Mouse (Mus musculus) forebrain, embryonic 16.5 days (tissue): Measurements from ENCODE around the gene Fkbpl. TPM values are rescaled to one million over a fixed set of nuclear protein-coding genes. Genes with fewer than 3 reads are reported as not detected.

Experiments used
- ATAC-seq: fragments of 200-750 bp; cut with Nextera tagmentation; 2 replicates; pipeline ENCODE4 v1.8.0; 2017; ENCODE audit warnings: mild to moderate bottlenecking, moderate library complexity
- H3K27ac ChIP-seq: fragments of 300-500 bp; sonication (generic); 2 replicates; pipeline ENCODE4 v1.5.1; 2014; ENCODE audit warnings: low read length, control low read depth
- H3K27me3 ChIP-seq: fragments of 300-500 bp; sonication (generic); replicated peaks from 2 replicates; pipeline ENCODE4 v1.6.1; 2014; ENCODE audit warnings: low read length; ENCODE audit not compliant: control insufficient read depth, insufficient read depth
- H3K36me3 ChIP-seq: fragments of 300-500 bp; sonication (generic); 2 replicates; pipeline ENCODE4 v1.6.1; 2014; ENCODE audit not compliant: control insufficient read depth, insufficient read depth
- H3K4me1 ChIP-seq: fragments of 300-500 bp; sonication (generic); replicated peaks from 2 replicates; pipeline ENCODE4 v1.6.1; 2014; ENCODE audit warnings: low read length; ENCODE audit not compliant: control insufficient read depth, insufficient read depth
- H3K4me2 ChIP-seq: fragments of 300-500 bp; sonication (generic); 2 replicates; pipeline ENCODE4 v1.6.1; 2014; ENCODE audit warnings: mild to moderate bottlenecking, low read length, control low read depth
- H3K4me3 ChIP-seq: fragments of 300-500 bp; sonication (generic); replicated peaks from 2 replicates; pipeline ENCODE4 v1.5.1; 2014; ENCODE audit warnings: mild to moderate bottlenecking, low read length, control low read depth
- H3K9ac ChIP-seq: fragments of 300-500 bp; sonication (generic); replicated peaks from 2 replicates; pipeline ENCODE4 v1.6.1; 2014; ENCODE audit warnings: low read depth, low read length, control low read depth
- H3K9me3 ChIP-seq: fragments of 300-500 bp; sonication (generic); 2 replicates; pipeline ENCODE4 v1.6.1; 2016; ENCODE audit warnings: low read length; ENCODE audit not compliant: control insufficient read depth
- WGBS: fragments of 180-500 bp; shearing (Covaris S2); extraction: QIAGEN DNeasy Blood & Tissue Kit; methylation state at CpG from one replicate; pipeline ENCODE4 v1.1.7; 2014; 5-methylcytosine and 5-hydroxymethylcytosine counted together
- polyA plus RNA-seq: library from polyadenylated mRNA; unstranded; fragments of >200 nt; fragmentation: Nextera tagmentation; extraction: Ambion mirVana; gene quantifications from 2 replicates; pipeline ENCODE4 v1.2.1, GENCODE M21; 2015

The Fkbpl gene
- polyA plus RNA-seq, 1 experiment from 2014 or later = 16.7 TPM

- Histone ChIP-seq H3K27ac (no peak overlapping the region), H3K27me3 (peaks cover 3% of the 10 kb centered on the region), H3K4me3 (no peak overlapping the region), H3K4me2 (no peak overlapping the region), H3K4me1 (peaks cover 34% of the 10 kb centered on the region), H3K9me3 (no peaks in the 10 kb centered on the region), H3K9ac (no peak overlapping the region), H3K36me3 (peaks cover 5% of the 10 kb centered on the region; the same call in 1 of the 2 replicates)
- no peak for ATAC-seq
- WGBS = 95% methylated on average over 3 of the region's 3 CpGs
Observed at GRCm38 (mm10) chr17:34624981-34625380, 19.6 kb upstream of the Fkbpl start.

- Histone ChIP-seq H3K4me1 (peaks cover 46% of the 10 kb centered on the region), H3K36me3 (peaks cover 5% of the 10 kb centered on the region; the same call in 1 of the 2 replicates)
- WGBS = 49% methylated on average over 16 of the region's 16 CpGs
Observed at GRCm38 (mm10) chr17:34626062-34626772, 18.3 kb upstream of the Fkbpl start.

GRCm38 (mm10) chr17:34626773-34627092, 17.8 kb upstream of the Fkbpl start:
- Histone ChIP-seq H3K27ac (peak overlapping the region; percentile 82), H3K36me3 (peaks cover 5% of the 10 kb centered on the region; the same call in 1 of the 2 replicates), H3K27me3 (peaks cover 15% of the 10 kb centered on the region), H3K4me2 (peak overlapping the region; percentile 89), H3K4me1 (peaks cover 51% of the 10 kb centered on the region), H3K4me3 (peak overlapping the region; percentile 69), H3K9ac (peak overlapping the region; percentile 65), H3K9me3 (no peaks in the 10 kb centered on the region)
- 0% methylated on average over 18 of the region's 18 CpGs for whole genome bisulfite sequencing
- peak; percentile 29 for ATAC-seq

More at GRCm38 (mm10) chr17:34626062-34626772, 18.3 kb upstream of the Fkbpl start:
- no peak for ATAC-seq
- Histone ChIP-seq H3K27ac (peak overlapping the region; percentile 82; the same call in 1 of the 2 replicates), H3K4me3 (peak overlapping the region; percentile 69), H3K27me3 (peaks cover 10% of the 10 kb centered on the region), H3K4me2 (peak overlapping the region; percentile 89), H3K9me3 (no peaks in the 10 kb centered on the region), H3K9ac (peak overlapping the region; percentile 65)

GRCm38 (mm10) chr17:34627093-34627942, 17.2 kb upstream of the Fkbpl start:
- peak; percentile 76 for ATAC-seq
- peaks cover 57% of the 10 kb centered on the region for H3K4me1 ChIP-seq

GRCm38 (mm10) chr17:34627943-34628643, 16.5 kb upstream of the Fkbpl start, which contains the start of gene Ppt2:
Gene Ppt2, minus strand, starts transcription at chr17:34628510.
- Histone ChIP-seq H3K4me2 (peak within 1 kb of the TSS; percentile 89), H3K27me3 (peaks cover 16% of the 10 kb centered on the region), H3K4me1 (peaks cover 60% of the 10 kb centered on the region), H3K36me3 (no peaks in the 10 kb centered on the region; the same call in 1 of the 2 replicates), H3K9me3 (no peaks in the 10 kb centered on the region), H3K4me3 (peak within 1 kb of the TSS; percentile 69), H3K9ac (peak within 1 kb of the TSS; percentile 65), H3K27ac (peak within 1 kb of the TSS; percentile 82)
- ATAC-seq = no peak
- WGBS = 6% methylated on average over 29 of the region's 29 CpGs

More at GRCm38 (mm10) chr17:34627093-34627942, 17.2 kb upstream of the Fkbpl start:
- peak overlapping the region; percentile 69 for H3K4me3 ChIP-seq
- peak overlapping the region; percentile 65 for H3K9ac ChIP-seq
- H3K36me3 ChIP-seq = peaks cover 5% of the 10 kb centered on the region; the same call in 1 of the 2 replicates
- H3K27ac ChIP-seq = peak overlapping the region; percentile 82
- peaks cover 16% of the 10 kb centered on the region for H3K27me3 ChIP-seq
- peak overlapping the region; percentile 89 for H3K4me2 ChIP-seq
- under 1% methylated on average over 39 of the region's 45 CpGs for WGBS
- no peaks in the 10 kb centered on the region for H3K9me3 ChIP-seq

GRCm38 (mm10) chr17:34628644-34628967, 16.0 kb upstream of the Fkbpl start:
- H3K9ac ChIP-seq = no peak overlapping the region; the same call in 1 of the 2 replicates
- peaks cover 60% of the 10 kb centered on the region for H3K4me1 ChIP-seq
- H3K9me3 ChIP-seq = no peaks in the 10 kb centered on the region
- H3K36me3 ChIP-seq = no peaks in the 10 kb centered on the region
- H3K4me2 ChIP-seq = peak overlapping the region; percentile 89
- H3K4me3 ChIP-seq = peak overlapping the region; percentile 69
- 24% methylated on average over 5 of the region's 5 CpGs for WGBS
- ATAC-seq = no peak
- H3K27ac ChIP-seq = peak overlapping the region; percentile 55
- peaks cover 16% of the 10 kb centered on the region for H3K27me3 ChIP-seq

GRCm38 (mm10) chr17:34629221-34629751, 15.3 kb upstream of the Fkbpl start, which contains the start of gene Prrt1:
Gene Prrt1, plus strand, starts transcription at chr17:34629533.
- peak; percentile 44 for ATAC-seq
- peak within 1 kb of the TSS; percentile 55 for H3K27ac ChIP-seq
- H3K4me1 ChIP-seq = peaks cover 60% of the 10 kb centered on the region
- H3K4me2 ChIP-seq = peak within 1 kb of the TSS; percentile 89
- WGBS = 2% methylated on average over 15 of the region's 16 CpGs
- no peaks in the 10 kb centered on the region for H3K9me3 ChIP-seq
- H3K4me3 ChIP-seq = peak within 1 kb of the TSS; percentile 69
- H3K9ac ChIP-seq = peak within 1 kb of the TSS; percentile 65
- peaks cover 16% of the 10 kb centered on the region for H3K27me3 ChIP-seq
- H3K36me3 ChIP-seq = no peaks in the 10 kb centered on the region

GRCm38 (mm10) chr17:34629796-34630603, 14.6 kb upstream of the Fkbpl start:
- no peak for ATAC-seq

More at GRCm38 (mm10) chr17:34629796-34630603, 14.6 kb upstream of the Fkbpl start:
- Histone ChIP-seq H3K27ac (no peak overlapping the region; the same call in 1 of the 2 replicates), H3K4me2 (peak overlapping the region; percentile 89), H3K9me3 (no peaks in the 10 kb centered on the region), H3K4me1 (peaks cover 60% of the 10 kb centered on the region), H3K27me3 (peaks cover 16% of the 10 kb centered on the region), H3K4me3 (peak overlapping the region; percentile 45), H3K9ac (peak overlapping the region; percentile 54), H3K36me3 (no peaks in the 10 kb centered on the region)
- 24% methylated on average over 12 of the region's 12 CpGs for WGBS
